Mouse (Mus musculus) layer of hippocampus, postnatal 10 days (tissue): ENCODE results near the gene Thap4. TPM values are rescaled to one million over a fixed set of nuclear protein-coding genes. Genes with fewer than 3 reads are reported as not detected.

Experiments
- DNase-seq, 2 experiments: peaks; one replicate each; pipeline ENCODE4 v3.0.0; 2021; ENCODE audit warnings: low spot score in 2 of 2
- total RNA-seq, 2 experiments: library from RNA; stranded (reverse); gene quantifications; 2 replicates each; pipeline ENCODE4 v1.2.3; 2021

Thap4 gene
- total RNA-seq, 2 experiments from 2014 or later: 31.5 to 32.8 TPM

DNA sequence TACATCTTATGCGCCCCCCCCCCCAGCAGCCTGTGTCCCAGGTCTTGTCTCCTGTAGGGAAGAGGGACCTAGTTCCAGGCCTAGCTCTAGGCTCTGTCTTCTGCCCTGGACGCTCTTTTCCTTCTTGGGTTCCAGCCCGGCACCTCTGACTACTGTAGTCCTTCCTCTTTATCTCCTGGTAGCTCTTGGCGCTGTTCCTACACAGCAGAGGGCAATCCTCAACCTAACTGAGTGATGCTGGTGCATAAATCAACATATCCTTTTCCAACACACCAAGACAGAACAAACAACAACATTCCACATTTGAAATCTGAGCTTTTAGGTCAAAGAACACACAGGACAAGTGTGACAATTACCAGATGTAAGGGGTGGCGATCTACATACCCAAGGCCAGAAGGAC, 8.5 kb downstream of the Thap4 start:
- no peak for DNase-seq

DNA sequence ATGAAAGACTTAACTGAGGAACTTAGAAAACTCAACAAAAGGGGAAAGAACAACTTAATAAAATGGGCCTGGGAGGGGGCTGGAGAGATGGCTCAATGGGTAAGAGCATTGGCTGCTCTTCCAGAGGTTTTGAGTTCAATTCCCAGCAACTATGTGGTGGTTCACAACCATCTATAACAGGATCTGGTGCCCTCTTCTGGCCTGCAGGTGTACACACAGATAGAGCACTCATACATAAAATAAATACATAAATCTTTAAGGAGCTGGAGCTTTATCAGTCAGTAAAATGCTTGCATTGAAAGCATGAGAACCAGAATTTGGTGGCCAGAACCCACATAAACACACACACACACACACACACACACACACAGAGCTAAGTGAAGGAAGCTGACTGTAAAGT, 11.8 kb downstream of the Thap4 start:
- no peak for DNase-seq

DNA sequence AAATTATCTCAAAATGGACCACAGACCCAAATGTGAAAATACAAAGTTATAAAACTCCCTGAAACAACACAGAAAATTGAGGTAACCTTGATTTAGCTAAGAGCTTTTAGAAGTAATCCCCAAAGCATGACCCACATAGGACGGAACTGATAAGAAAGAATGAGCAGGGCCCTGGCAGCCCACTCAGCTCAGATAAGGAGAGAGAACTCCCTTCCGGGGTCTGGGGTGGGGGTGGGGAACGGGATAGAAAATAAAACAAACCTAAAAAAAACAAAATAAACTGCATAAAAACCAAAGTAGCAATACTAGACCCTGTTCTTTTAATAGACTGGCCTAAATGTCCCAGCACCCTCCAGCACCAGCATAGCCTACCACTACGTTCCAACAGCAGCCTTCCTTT, 12.7 kb downstream of the Thap4 start:
- DNase-seq: no peak

DNA sequence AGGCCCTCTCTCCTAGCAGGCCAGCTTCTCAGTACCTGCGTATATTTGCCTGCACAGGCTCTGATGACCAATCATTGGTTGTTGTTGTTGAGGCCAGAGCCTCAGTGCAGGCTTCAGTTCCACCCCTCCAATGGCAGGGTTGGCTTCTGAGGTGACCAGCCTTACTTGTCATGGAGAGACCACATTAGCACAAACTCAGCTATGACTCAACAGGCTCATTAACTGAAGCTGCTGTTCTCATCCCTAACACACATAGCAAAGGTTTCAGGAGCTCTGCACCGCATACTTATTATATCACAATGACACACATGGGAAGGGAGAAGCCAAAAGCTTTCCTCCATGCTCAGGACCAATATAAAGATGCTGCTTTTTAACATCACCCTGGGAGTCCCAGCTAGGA, 14.0 kb downstream of the Thap4 start:
- no peak for DNase-seq

DNA sequence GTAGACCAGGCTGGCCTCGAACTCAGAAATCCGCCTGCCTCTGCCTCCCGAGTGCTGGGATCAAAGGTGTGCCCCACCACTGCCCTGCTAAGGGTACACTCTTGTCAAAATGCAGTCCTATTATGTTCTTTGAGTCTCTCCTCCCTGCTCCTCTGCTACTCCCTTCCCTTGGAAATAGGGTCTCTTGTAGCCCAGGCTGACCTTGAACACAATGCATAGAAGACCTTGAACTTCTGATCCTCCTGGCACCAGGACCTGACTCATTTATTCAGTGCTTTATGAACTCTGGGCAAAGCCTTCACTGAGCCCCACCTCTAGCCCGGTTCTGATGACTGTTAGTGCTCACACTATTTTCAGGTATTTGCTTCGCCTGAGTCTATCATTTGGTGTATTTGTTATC, 17.0 kb downstream of the Thap4 start:
- no peak for DNase-seq

DNA sequence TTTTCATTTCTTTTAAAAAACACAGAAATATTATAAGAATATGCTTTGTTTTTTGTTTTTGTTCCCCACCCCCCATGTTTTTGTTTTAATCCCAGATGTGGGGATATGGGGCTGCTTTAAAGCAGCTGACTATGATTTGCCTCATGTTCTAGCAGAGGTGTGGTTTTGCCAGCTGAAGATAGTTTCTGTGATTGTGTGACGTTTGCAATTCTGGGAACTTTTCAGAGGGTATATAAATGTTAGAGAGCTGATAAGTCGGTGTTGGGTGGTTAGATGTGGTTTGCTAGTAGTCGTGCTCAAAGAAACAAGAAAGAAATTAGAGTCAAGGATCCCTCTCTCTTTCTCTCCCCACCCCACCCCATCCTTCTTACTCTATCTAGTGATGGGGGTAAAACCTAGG, 18.8 kb downstream of the Thap4 start:
- no peak for DNase-seq

DNA sequence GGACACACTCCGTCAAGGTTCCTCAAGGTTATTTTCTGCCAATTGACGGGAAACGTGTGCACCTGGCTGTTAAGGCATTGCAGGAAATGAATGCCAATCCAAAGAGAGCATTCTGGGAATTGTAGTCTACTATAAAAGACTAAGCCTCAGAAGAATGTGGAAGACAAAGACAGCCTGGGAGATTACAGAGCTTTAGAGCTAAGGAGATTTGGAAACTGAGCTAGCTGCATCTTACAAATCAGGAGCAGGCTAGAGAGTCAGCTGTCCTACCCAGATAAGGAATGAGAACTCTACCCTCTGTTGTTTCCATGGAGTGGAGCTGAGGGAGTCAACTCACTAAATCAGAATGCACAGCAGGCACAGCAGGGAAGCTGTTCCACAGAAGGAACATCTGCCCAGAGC, 22.8 kb downstream of the Thap4 start:
- no peak for DNase-seq

DNA sequence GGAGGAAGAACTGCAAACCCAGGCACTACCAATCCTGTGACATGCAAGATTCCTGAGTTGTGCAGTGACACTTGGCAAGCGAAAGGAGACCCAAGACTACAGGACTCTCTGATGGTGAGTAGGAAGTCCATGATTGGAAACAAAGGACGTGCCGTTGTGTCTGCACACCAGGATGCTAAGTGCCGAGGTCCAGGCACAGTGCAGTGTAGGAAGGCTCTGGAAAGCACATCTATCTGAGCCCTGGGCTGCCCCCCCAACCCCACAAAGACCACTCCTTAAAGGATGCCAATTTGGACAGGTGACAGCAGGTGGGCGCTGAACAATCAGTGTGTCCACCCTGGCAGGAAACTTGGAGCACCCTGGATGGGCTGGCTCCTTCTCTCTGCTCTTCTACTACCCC, 23.6 kb downstream of the Thap4 start:
- no peak for DNase-seq

DNA sequence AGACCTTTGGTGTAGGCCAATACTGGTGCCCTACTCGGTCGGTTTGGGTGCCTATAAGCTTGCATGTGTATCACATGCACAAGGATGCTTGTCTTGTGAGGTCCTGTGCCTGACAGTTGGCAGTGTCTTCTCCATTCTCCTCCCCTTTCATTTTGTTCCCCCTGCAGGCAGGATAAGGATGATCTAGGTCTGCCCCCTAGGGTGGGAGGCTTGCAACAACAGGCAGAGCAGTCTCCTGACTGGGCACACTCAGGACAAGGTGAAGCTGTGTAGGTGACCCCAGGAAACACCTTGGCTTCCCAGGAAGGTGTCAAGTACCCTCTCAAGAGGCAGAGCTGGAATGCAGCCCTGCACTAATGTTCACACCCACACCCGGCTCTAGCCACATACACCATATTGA, 27.7 kb downstream of the Thap4 start:
- peak; percentile 51 to 70 for DNase-seq

DNA sequence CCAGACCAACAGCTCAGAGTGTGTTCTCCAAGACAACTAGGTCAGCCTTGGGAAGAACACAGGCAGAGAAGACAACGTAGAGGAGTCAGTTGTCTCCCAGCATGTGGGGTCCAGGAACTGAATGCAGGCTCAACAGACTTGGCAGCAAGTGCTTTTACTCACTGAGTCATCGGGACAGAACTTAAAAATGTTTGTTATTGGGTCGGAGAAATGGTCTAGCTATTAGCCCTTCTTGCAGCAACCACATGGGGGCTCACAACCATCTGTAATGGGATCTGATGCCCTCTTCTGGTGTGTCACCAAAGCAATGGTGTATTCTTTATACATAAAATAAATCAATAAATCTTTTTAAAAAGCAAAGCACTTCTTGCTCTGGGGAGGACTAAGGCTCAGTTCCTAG, 28.5 kb downstream of the Thap4 start:
- no peak for DNase-seq

DNA sequence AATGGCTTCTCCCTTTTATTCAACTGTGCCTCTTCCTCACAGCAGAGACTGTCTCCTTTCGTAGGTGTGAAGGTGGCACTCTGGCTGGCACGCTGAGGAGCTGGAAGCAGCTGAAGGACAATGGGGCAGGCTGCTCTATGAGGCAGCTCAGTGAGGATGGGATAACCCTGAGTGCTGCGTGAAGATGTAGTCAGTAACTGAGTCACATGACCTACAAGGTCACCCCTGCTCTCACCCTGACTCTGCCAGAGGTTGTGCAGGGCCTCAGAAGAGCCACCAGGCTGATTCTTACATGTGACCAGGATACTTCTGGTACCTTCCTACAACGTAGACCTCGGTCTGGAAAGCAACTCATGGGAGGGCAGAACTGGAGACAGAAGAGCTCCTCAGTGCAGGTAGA, 29.0 kb downstream of the Thap4 start:
- no peak for DNase-seq

DNA sequence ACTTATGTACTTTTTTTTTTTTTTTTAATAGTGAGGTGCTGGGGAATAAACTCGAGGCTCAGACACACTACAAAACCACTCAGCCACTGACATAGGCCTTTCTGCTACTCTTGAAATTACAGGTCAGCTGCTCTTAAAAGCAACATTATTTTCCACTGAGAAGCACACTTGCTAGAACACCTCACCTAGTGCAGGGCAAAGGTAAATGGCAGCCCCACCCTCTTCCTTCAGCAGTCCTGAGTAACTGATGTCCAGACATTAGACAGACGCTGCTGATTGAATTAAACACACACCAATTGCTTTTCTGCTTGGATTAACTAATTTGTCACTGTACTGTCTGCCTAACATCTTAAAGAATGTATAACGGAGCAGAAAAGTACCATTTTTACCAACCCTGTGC, 30.0 kb downstream of the Thap4 start:
- DNase-seq: no peak

DNA sequence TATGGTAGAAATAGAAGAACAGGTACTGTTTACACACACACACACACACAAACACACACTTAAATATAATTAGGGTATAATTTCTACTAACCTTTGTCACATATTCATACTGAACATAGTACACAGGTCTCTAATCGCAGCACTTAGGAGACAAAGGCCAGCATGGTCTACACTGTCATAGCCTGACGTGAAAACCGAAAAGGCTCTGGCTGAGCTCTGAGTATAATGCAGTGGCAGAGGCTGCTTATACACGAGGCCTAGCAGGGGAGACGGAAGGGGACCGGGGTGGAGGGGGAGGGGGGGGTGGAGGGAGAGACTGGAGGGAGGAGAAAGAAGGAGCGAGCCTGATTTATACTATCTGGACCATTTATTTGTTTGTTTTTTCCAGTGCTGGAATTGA, 33.1 kb downstream of the Thap4 start:
- no peak for DNase-seq

DNA sequence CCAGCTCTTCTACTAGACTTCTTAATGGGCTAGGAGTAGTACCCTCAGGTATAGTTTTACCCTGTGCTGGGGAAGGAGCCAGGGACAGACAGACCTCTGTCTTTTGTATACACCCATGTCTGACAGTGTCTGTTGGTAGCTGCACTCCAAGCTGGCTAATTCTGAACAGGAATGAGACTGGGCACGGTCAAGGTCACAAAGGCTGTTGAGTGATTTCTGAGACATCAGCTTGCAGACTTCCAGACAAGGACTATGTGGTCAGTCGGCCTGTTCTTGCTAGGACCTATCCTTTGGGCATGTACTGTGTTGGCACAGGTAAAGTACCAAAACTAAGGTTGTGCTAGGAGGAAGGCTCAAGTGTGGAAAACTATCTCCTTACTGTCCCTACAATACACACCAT, 38.5 kb downstream of the Thap4 start:
- no peak for DNase-seq

DNA sequence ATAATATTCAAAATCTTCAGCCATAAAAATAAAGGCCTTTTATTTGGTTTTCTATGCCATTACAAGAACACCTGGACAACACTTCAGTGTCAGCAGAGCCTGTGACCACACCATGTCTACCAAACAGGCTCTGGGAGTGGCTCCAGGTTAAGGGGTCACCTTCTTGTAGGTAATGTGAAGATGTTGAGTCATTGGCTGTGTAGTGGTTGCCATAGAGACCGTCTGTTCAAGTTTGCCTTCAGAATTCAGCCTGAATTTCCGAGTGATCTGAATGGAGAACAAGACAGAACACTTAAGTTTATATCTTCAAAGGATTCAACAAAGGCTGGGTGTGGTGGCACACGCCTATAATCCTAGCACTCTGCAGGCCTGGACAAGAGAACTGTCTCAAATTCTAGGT, 49.3 kb downstream of the Thap4 start:
- DNase-seq: no peak

DNA sequence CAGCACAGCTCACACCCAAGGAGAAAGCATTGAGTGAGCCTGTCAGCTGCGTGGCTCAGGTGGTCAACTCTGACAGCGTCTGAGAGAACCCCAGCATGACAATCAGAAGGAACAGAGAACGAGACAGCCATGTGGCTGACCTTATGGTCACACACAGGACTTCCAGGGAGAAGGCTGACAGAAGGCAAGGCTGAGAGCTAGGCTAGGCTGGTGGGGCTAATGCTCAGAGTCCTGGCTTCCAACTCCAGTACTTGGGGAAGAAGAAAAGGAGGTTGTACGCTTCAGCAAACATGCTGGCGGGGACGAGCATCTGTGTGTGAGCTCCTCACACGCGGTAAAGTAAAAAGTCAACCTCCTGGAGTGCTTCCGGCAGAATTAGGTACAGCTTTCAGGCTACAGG, 50.3 kb downstream of the Thap4 start:
- DNase-seq: no peak

DNA sequence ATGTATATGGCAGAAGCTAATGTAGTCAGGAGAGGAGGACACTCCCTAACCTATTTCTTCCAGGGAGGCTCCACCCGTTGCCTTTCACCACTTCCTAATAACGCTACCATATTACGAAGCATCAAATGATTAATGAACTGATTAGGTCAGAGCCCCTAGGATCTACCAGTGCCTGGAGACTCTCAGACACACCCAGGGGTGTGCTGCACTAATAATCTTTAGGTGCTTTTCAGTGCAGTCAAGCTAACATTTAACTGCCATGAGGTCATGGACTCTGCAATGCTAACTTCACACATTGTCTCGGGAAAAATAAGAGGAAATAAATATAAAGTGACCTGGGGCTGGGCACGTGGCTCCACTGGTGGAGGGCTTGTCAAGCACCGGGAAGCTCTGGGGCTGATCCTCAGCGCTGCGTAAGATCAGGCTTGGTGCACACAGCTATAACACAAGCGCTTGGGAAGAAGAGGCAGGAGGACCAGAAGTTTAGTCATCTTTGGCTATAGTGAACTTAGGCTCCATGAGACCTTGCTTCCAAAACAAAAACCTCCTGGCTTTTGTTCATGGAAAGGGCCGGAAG, 51.1 kb downstream of the Thap4 start:
- no peak for DNase-seq

DNA sequence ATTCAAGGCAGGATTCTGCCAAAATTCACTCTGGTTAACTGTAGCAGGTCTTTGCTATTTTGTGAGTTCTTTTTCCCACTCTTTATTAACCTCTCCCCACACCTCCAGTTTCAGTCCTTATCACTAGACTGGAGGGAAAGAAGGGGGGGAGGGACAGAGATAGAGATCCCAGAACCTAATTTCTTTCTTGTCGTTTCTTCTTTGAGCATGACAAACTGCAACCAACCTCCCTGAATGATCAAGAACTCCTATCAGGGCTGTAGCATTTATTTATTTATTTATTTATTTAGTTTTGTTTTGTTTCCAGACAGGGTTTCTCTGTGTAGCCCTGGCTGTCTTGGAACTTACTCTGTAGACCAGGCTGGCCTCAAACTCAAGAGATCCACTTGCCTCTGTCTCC, 52.6 kb downstream of the Thap4 start:
- DNase-seq: no peak

DNA sequence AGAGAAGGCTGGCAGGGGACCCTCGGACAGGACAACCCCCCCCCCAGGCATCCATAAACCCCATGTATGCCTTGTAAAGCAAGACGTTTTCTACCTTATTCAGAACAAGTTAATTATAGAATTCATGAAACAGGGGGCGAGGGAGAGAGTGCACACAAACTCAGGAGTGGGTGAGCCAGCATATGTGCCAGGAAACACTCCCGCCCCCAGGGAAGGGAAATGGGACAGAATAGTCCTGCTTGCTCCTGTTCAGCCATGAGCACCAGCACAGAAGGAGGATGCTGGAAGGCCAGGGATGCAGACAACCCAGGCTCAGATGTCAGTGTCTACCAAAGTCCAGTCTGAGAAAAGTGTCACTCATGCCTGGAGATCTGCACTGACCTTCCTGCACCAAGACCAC, 55.5 kb downstream of the Thap4 start:
- no peak for DNase-seq

DNA sequence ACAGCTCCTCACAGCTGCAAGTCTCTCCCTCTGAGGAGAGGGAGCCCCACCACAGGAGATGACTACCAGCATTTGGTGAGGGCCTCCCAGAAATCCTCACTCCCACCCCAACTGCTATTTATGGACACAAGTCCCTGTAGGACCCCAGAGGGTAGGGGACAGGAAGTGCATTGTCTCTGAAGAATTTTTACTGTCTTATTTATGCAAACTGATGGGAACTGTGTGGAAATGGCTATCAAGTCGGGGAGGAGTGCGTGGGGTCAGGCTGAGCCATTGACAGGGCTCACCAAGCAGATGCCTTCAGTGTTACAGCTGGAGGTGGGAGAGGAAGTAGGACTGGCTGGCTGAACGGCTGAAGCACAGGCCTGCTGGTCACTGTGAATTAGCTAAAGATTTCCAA, 57.3 kb downstream of the Thap4 start:
- DNase-seq: no peak

DNA sequence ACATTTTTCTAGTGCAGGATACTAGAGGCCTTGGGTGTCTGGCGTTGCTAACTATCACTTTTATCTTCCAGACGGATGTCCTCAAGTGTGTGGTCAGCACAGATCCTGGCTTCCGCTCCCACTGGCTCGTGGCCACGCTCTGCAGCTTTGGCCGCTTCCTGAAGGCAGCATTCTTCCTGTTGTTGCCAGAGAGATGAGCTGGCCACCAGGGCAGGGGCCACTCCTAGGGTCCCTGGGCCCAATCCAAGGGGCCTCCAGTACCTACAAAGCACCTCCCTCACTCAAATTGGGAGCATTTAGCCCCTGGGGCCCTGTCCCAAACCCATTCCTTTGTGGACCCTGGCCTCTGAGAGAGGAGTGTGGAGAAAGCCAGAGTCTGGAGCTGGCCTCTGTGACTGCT, 59.7 kb downstream of the Thap4 start:
- DNase-seq: no peak

DNA sequence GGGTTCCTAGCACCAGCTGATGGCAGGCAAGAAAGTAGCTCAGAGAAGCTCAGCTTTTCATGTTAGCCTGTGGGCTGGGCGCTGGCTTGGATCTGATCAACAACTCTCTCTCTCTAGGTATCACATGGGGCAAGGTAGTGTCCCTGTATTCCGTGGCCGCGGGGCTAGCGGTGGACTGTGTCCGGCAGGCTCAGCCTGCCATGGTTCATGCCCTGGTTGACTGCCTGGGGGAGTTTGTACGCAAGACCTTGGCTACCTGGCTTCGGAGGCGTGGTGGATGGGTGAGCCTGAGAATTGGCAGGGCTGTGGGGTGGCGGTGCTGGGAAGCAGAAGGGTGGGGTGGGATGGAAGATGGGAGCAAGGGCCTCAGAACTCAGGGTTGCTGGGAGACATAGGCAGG, 60.7 kb downstream of the Thap4 start:
- DNase-seq: no peak

DNA sequence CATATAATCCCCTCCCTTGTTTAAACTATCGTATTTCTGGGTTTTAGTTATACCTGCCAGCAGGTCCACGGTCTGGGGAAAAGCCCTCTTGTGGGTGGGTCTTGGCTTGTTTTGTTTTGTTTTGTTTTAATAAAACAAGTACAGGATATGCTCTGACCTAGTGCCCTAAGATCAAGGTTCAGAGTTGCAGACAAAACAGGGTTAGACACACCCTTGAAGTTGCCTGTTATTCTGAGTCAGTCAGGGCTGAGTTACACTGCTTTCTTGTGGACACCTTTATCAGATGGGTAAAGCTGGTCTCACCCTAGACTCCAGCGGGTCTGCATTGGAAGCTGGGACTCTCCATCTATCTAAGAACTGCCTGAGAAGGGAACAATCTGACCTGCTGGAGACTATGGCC, 61.2 kb downstream of the Thap4 start:
- DNase-seq: no peak

DNA sequence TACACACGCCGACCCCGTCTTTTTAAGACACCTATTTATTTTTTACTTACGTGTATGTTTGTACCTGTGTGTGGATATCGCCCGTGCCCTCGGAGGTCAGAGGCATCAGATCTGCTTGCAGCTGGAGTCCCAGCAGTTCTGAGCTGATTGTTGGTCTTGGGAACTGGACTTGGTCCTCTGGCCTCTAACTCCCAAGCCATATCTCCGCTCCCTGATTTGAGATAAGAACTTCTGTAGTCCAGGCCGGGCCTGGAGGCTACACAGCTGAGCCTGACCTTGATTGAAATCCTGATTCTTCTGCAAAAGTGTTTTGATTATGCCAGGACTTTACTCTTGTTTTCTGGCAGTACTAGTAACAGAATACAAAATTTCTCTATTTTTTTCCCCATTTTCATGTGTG, 61.9 kb downstream of the Thap4 start:
- no peak for DNase-seq
